Mouse (Mus musculus) embryonic facial prominence, embryonic 15.5 days (tissue): ENCODE data around the gene Sirt1. TPM values are rescaled to one million over a fixed set of nuclear protein-coding genes. Genes with fewer than 3 reads are reported as not detected.
"Not testable (repeated sequence)": the region's sequence is repeated elsewhere in the genome, so short reads cannot be mapped to it uniquely, and the experiment has no call there.

Experiments used
- ATAC-seq: fragments of 200-750 bp; cut with Nextera tagmentation; 2 replicates; pipeline ENCODE4 v1.8.0; 2017; ENCODE audit warnings: low read depth, moderate TSS enrichment; ENCODE audit not compliant: insufficient number of reproducible peaks, low FRiP score, low TSS enrichment
- H3K27ac ChIP-seq: fragments of 300-500 bp; sonication (generic); replicated peaks from 2 replicates; pipeline ENCODE4 v1.5.1; 2015; ENCODE audit warnings: mild to moderate bottlenecking, inconsistent platforms
- H3K27me3 ChIP-seq: fragments of 300-500 bp; sonication (generic); 2 replicates; pipeline ENCODE4 v1.6.1; 2015; ENCODE audit warnings: inconsistent platforms
- H3K36me3 ChIP-seq: fragments of 300-500 bp; sonication (generic); 2 replicates; pipeline ENCODE4 v1.6.1; 2015; ENCODE audit warnings: mild to moderate bottlenecking, inconsistent platforms
- H3K4me1 ChIP-seq: fragments of 300-500 bp; sonication (generic); 2 replicates; pipeline ENCODE4 v1.6.1; 2015; ENCODE audit warnings: inconsistent platforms
- H3K4me2 ChIP-seq: fragments of 300-500 bp; sonication (generic); replicated peaks from 2 replicates; pipeline ENCODE4 v1.6.1; 2015; ENCODE audit warnings: mild to moderate bottlenecking, inconsistent platforms
- H3K4me3 ChIP-seq: fragments of 300-500 bp; sonication (generic); replicated peaks from 2 replicates; pipeline ENCODE4 v1.5.1; 2015; ENCODE audit warnings: mild to moderate bottlenecking, inconsistent platforms
- H3K9ac ChIP-seq: fragments of 300-500 bp; sonication (generic); 2 replicates; pipeline ENCODE4 v1.6.1; 2015; ENCODE audit warnings: inconsistent platforms
- H3K9me3 ChIP-seq: fragments of 300-500 bp; sonication (generic); replicated peaks from 2 replicates; pipeline ENCODE4 v1.6.1; 2016; ENCODE audit warnings: inconsistent platforms
- WGBS: fragments of 180-500 bp; shearing (Covaris S2); methylation state at CpG from one replicate; pipeline ENCODE4 v1.1.7; 2015; 5-methylcytosine and 5-hydroxymethylcytosine counted together
- polyA plus RNA-seq: library from polyadenylated mRNA; unstranded; fragments of >200 nt; fragmentation: Nextera tagmentation; extraction: Ambion mirVana; gene quantifications from 2 replicates; pipeline ENCODE4 v1.2.1, GENCODE M21; 2015

The Sirt1 gene
- polyA plus RNA-seq, 1 experiment from 2014 or later, result 4.5 TPM

GRCm38 (mm10) chr10:63386444-63386843 is 4.9 kb upstream of the Sirt1 start:
- Histone ChIP-seq H3K4me3 (peak overlapping the region; percentile 60), H3K9me3 (no peaks in the 10 kb centered on the region), H3K27ac (peak overlapping the region; percentile 82), H3K36me3 (no peaks in the 10 kb centered on the region), H3K4me1 (peaks cover 6% of the 10 kb centered on the region), H3K9ac (peak overlapping the region; percentile 35), H3K27me3 (no peaks in the 10 kb centered on the region), H3K4me2 (peak overlapping the region; percentile 63)
- ATAC-seq, result peak; percentile 49; the same call in 1 of the 2 replicates
- WGBS, result 0% methylated on average over 19 of the region's 19 CpGs

- H3K9ac ChIP-seq, ATAC-seq, H3K27ac ChIP-seq, H3K4me1 ChIP-seq, H3K36me3 ChIP-seq, H3K27me3 ChIP-seq, H3K9me3 ChIP-seq: not testable (repeated sequence)
- 19% methylated on average over 5 of the region's 5 CpGs for WGBS
- Histone ChIP-seq H3K4me3 (peak overlapping the region; percentile 60), H3K4me2 (peak overlapping the region; percentile 63)
These were observed 4.4 kb upstream of the Sirt1 start for GRCm38 (mm10) chr10:63385897-63386296.

- H3K4me1 ChIP-seq, result peaks cover 8% of the 10 kb centered on the region
- no peaks in the 10 kb centered on the region for H3K9me3 ChIP-seq
- peak within 1 kb of the TSS; percentile 62 for H3K4me3 ChIP-seq
- 1% methylated on average over 28 of the region's 28 CpGs for WGBS
- H3K27me3 ChIP-seq, result no peaks in the 10 kb centered on the region
- H3K4me2 ChIP-seq, result peak within 1 kb of the TSS; percentile 90
- H3K9ac ChIP-seq, result peak within 1 kb of the TSS; percentile 52
- peak; percentile 92 for ATAC-seq
- peak within 1 kb of the TSS; percentile 76 for H3K27ac ChIP-seq
- H3K36me3 ChIP-seq, result no peaks in the 10 kb centered on the region
These were observed 1.1 kb upstream of the Sirt1 start, which contains the start of gene Dnajc12 for GRCm38 (mm10) chr10:63382372-63383279. Gene Dnajc12, plus strand, starts transcription at chr10:63382443.

GRCm38 (mm10) chr10:63378948-63379680 is 2.4 kb downstream of the Sirt1 start:
- Histone ChIP-seq H3K27me3 (no peaks in the 10 kb centered on the region), H3K9me3 (no peaks in the 10 kb centered on the region), H3K4me3 (no peak overlapping the region), H3K27ac (no peak overlapping the region), H3K4me1 (peaks cover 8% of the 10 kb centered on the region), H3K4me2 (no peak overlapping the region), H3K9ac (no peak overlapping the region), H3K36me3 (no peaks in the 10 kb centered on the region)
- no peak for ATAC-seq
- 63% methylated on average over 6 of the region's 6 CpGs for WGBS

GRCm38 (mm10) chr10:63377468-63377867 is 4.0 kb downstream of the Sirt1 start:
- Histone ChIP-seq H3K4me1 (peaks cover 8% of the 10 kb centered on the region), H3K4me3 (no peak overlapping the region), H3K9ac (no peak overlapping the region), H3K36me3 (no peaks in the 10 kb centered on the region), H3K27ac (no peak overlapping the region), H3K4me2 (no peak overlapping the region), H3K27me3 (no peaks in the 10 kb centered on the region), H3K9me3 (no peaks in the 10 kb centered on the region)
- ATAC-seq, result no peak
- WGBS, result 17% methylated on average over 9 of the region's 9 CpGs

GRCm38 (mm10) chr10:63376303-63376702 is 5.2 kb downstream of the Sirt1 start:
- H3K27ac ChIP-seq, result no peak overlapping the region
- H3K9ac ChIP-seq, result no peak overlapping the region
- no peaks in the 10 kb centered on the region for H3K9me3 ChIP-seq
- no peaks in the 10 kb centered on the region for H3K27me3 ChIP-seq
- no peak overlapping the region for H3K4me3 ChIP-seq
- no peaks in the 10 kb centered on the region for H3K36me3 ChIP-seq
- no peak for ATAC-seq
- 89% methylated on average over 5 of the region's 5 CpGs for WGBS
- no peak overlapping the region for H3K4me2 ChIP-seq
- H3K4me1 ChIP-seq, result peaks cover 1% of the 10 kb centered on the region

GRCm38 (mm10) chr10:63368041-63368440 is 13.5 kb downstream of the Sirt1 start:
- Histone ChIP-seq H3K9ac (no peak overlapping the region), H3K27ac (no peak overlapping the region), H3K27me3 (no peaks in the 10 kb centered on the region; the same call in 1 of the 2 replicates), H3K36me3 (no peaks in the 10 kb centered on the region), H3K9me3 (no peaks in the 10 kb centered on the region), H3K4me2 (no peak overlapping the region), H3K4me1 (no peaks in the 10 kb centered on the region), H3K4me3 (no peak overlapping the region)
- ATAC-seq, result no peak
- WGBS, result 81% methylated on average over 3 of the region's 3 CpGs

- Histone ChIP-seq H3K27ac (no peak overlapping the region), H3K4me1 (no peaks in the 10 kb centered on the region), H3K36me3 (no peaks in the 10 kb centered on the region), H3K9me3 (no peaks in the 10 kb centered on the region), H3K4me2 (no peak overlapping the region), H3K27me3 (no peaks in the 10 kb centered on the region; the same call in 1 of the 2 replicates), H3K9ac (no peak overlapping the region), H3K4me3 (no peak overlapping the region)
- no peak for ATAC-seq
- 70% methylated on average over 6 of the region's 6 CpGs for WGBS
These were observed 14.1 kb downstream of the Sirt1 start for GRCm38 (mm10) chr10:63367386-63367785.

GRCm38 (mm10) chr10:63365918-63366455 is 15.5 kb downstream of the Sirt1 start:
- Histone ChIP-seq H3K4me1 (no peaks in the 10 kb centered on the region), H3K4me2 (peak overlapping the region; percentile 30), H3K27me3 (no peaks in the 10 kb centered on the region; the same call in 1 of the 2 replicates), H3K9ac (no peak overlapping the region), H3K36me3 (no peaks in the 10 kb centered on the region), H3K4me3 (no peak overlapping the region), H3K27ac (no peak overlapping the region), H3K9me3 (no peaks in the 10 kb centered on the region)
- 47% methylated on average over 7 of the region's 7 CpGs for WGBS
- no peak for ATAC-seq

- no peak overlapping the region for H3K27ac ChIP-seq
- no peak for ATAC-seq
- no peak overlapping the region for H3K9ac ChIP-seq
- no peaks in the 10 kb centered on the region for H3K27me3 ChIP-seq
- no peak overlapping the region for H3K4me2 ChIP-seq
- no peaks in the 10 kb centered on the region for H3K9me3 ChIP-seq
- H3K4me3 ChIP-seq, result no peak overlapping the region
- H3K36me3 ChIP-seq, result no peaks in the 10 kb centered on the region
- 43% methylated on average over 1 of the region's 1 CpGs for WGBS
- H3K4me1 ChIP-seq, result no peaks in the 10 kb centered on the region
These were observed 21.0 kb downstream of the Sirt1 start for GRCm38 (mm10) chr10:63360502-63360901.

GRCm38 (mm10) chr10:63352111-63352510 is 29.4 kb downstream of the Sirt1 start:
- Histone ChIP-seq H3K9ac (no peak overlapping the region), H3K27me3 (no peaks in the 10 kb centered on the region), H3K4me3 (no peak overlapping the region), H3K36me3 (no peaks in the 10 kb centered on the region), H3K27ac (no peak overlapping the region), H3K4me2 (no peak overlapping the region), H3K9me3 (no peaks in the 10 kb centered on the region), H3K4me1 (no peaks in the 10 kb centered on the region)
- 81% methylated on average over 5 of the region's 5 CpGs for WGBS
- no peak for ATAC-seq
